In the genomic region with DNA sequence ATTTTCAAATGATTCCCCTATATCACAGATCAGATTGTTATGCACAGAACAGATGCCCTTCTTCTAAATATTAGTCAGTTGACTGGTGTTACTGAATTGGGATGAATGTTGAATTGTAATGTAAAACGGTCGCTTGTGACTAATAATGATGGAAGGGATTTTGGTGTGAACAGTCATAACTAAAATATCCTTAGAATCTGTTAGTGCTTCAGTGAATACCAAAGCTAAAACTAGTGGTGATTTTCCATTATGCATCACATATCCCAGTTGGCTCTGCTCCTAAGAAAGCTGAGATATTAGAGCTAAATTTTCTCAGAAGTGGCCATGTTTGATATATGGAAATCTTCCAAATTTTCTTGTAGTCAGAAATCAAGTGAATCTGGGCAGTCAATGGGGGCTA, we compare ENCODE assay signal across 22 mouse cellular contexts.
DNase-seq lines count a peak whose midpoint lies in the region; ATAC-seq lines count a peak whose summit lies in the region.
"Had no signal": no experiment of that assay in that cellular context is flagged by ENCODE, and none has a peak within 500 bp of the region (broad histone marks: within the 10 kb centered on the region; RNA-seq: fewer than 3 reads in every experiment).

No protein-coding gene starts in this region.

- no peak overlapping the region for H3K4me3 ChIP-seq in midbrain, embryonic 14.5 days (replicated peaks; ENCODE audit: low read depth, low read length)
- H3K4me3 ChIP-seq: embryonic facial prominence, embryonic 10.5 days; erythroblast, embryonic 14.5 days; forebrain, embryonic 12.5 days; heart, embryonic 13.5 days had no signal

- H3K27ac ChIP-seq in midbrain, embryonic 14.5 days (replicated peaks; ENCODE audit: low read depth, low read length) = no peak overlapping the region
- H3K27ac ChIP-seq: embryonic facial prominence, embryonic 10.5 days; forebrain, embryonic 12.5 days; heart, embryonic 13.5 days had no signal

- no peaks in the 10 kb centered on the region for H3K9me3 ChIP-seq in midbrain, embryonic 14.5 days (ENCODE audit: control insufficient read depth, low read length)
- H3K9me3 ChIP-seq: embryonic facial prominence, embryonic 10.5 days; forebrain, embryonic 12.5 days; heart, embryonic 13.5 days had no signal

- peak; percentile 88 for DNase-seq in 3T3-L1 (ENCODE audit: low read depth, low spot score)
- peak; percentile 2 for DNase-seq in MN1 (ENCODE audit: low spot score)
- DNase-seq in adipocyte (ENCODE audit: low spot score) = peak; percentile 10
- peak; percentile 44 for DNase-seq in fibroblast of lung, adult 2 months (ENCODE audit: low read depth)
- DNase-seq in embryo, embryonic 11 days = no peak
- no peak for DNase-seq in midbrain, embryonic 14.5 days
- DNase-seq in gastrocnemius, adult 8-10 months (ENCODE audit: low spot score in 2 of 2) = no peak
- DNase-seq: adrenal gland, postnatal 10 days; cerebellum, adult 18-20 months; cerebellum, adult 9-11 months; cerebellum, postnatal 36 days; gastrocnemius, postnatal 25 days; heart, adult 11 months; heart, postnatal 36 days; kidney, adult 8-10 months had no signal

- ATAC-seq in midbrain, embryonic 14.5 days (ENCODE audit: low FRiP score, low TSS enrichment) = no peak
- ATAC-seq: hindbrain, embryonic 16.5 days; inflammation-experienced regulatory T-cells, adult 6 months; intestine, postnatal 0 days had no signal

- H3K36me3 ChIP-seq in midbrain, embryonic 14.5 days (ENCODE audit: control insufficient read depth, insufficient read depth, low read length) = no peaks in the 10 kb centered on the region
- H3K36me3 ChIP-seq: embryonic facial prominence, embryonic 10.5 days; forebrain, embryonic 12.5 days; heart, embryonic 13.5 days had no signal

- H3K4me2 ChIP-seq in midbrain, embryonic 14.5 days (ENCODE audit: low read length) = no peak overlapping the region
- H3K4me2 ChIP-seq: forebrain, embryonic 12.5 days; heart, embryonic 13.5 days had no signal

- WGBS in midbrain, embryonic 14.5 days = 83% methylated on average over 2 of the region's 2 CpGs

- no peak overlapping the region for H3K9ac ChIP-seq in midbrain, embryonic 14.5 days (replicated peaks; ENCODE audit: low read length)
- H3K9ac ChIP-seq: forebrain, embryonic 12.5 days; heart, embryonic 13.5 days had no signal

- H3K4me1 ChIP-seq in midbrain, embryonic 14.5 days (ENCODE audit: control insufficient read depth, insufficient read depth, low read length) = no peaks in the 10 kb centered on the region
- H3K4me1 ChIP-seq: embryonic facial prominence, embryonic 10.5 days; forebrain, embryonic 12.5 days; heart, embryonic 13.5 days had no signal

- no peaks in the 10 kb centered on the region for H3K27me3 ChIP-seq in midbrain, embryonic 14.5 days (ENCODE audit: control insufficient read depth, insufficient read depth, low read length)
- H3K27me3 ChIP-seq: forebrain, embryonic 12.5 days; heart, embryonic 13.5 days had no signal

Comparison
In these comparisons a context has a peak if more than half of its experiments do, and no peak if none do; other contexts are left out.
1. DNase-seq: peak in 3T3-L1 (single experiment), MN1 (single experiment), adipocyte (single experiment) and fibroblast of lung, adult 2 months (single experiment); none in embryo, embryonic 11 days (single experiment), midbrain, embryonic 14.5 days (single experiment) and gastrocnemius, adult 8-10 months (0 of 2).